Mouse (Mus musculus): ENCODE data around the gene Zfp385c. TPM values are rescaled to one million over a fixed set of nuclear protein-coding genes. Genes with fewer than 3 reads are reported as not detected.

The Zfp385c gene
- polyA plus RNA-seq, 1 experiment, result not detected

DNA sequence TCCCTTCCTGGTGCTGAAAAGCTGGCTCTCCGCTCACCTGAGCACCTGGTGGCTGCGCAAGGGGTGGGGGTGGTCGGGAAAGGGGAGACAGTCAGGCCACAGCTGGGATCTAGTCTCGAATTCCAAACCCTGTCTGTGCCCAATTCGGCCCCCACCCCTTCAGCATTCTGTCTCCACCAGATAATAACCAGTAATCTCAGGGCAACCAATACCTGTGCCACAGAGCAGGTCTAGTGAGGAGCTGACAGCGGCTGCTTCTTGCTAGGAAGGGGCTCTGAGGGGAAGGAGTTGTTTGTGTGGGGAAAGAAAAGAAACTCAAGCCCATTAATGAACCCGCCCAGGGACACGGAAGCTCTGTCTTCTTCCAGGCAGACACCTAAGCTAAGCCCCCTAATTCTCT is 41.0 kb downstream of the Zfp385c start:
- Histone ChIP-seq H3K27ac (ENCODE audit: insufficient read depth, low read depth, low read length) (no peak overlapping the region), H3K4me3 (ENCODE audit: insufficient read depth, low read length) (no peak overlapping the region), H3K4me1 (ENCODE audit: control insufficient read depth, insufficient read depth, low read length) (no peaks in the 10 kb centered on the region)
- TF ChIP-seq CTCF (IDR thresholded peaks at IDR 0.05; ENCODE audit: low read depth, low read length) (no peak), POLR2A (IDR thresholded peaks at IDR 0.05; ENCODE audit: borderline replicate concordance, low read depth, low read length) (no peak)

DNA sequence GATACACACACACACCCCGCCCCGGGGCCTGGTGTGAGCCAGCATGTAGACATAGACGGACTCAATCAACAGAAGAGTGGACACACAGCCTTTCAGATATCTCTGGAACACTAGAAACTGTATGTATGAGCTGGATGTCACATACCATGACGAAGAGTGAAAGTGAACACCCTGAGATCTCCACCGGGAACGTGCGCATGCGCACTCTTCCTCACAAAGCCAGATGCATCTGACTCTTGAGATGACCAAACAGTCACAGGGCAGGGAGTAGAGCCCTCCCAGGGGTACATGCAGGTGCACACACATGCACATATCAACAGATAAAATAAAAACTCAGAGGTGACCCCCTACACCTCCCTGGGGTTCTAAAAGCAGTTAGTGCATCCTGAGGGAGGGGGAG is 43.9 kb downstream of the Zfp385c start:
- Histone ChIP-seq H3K4me1 (ENCODE audit: control insufficient read depth, insufficient read depth, low read length) (no peaks in the 10 kb centered on the region), H3K27ac (ENCODE audit: insufficient read depth, low read depth, low read length) (no peak overlapping the region), H3K4me3 (ENCODE audit: insufficient read depth, low read length) (no peak overlapping the region)
- TF ChIP-seq CTCF (IDR thresholded peaks at IDR 0.05; ENCODE audit: low read depth, low read length), result no peak
- TF ChIP-seq POLR2A (IDR thresholded peaks at IDR 0.05; ENCODE audit: borderline replicate concordance, low read depth, low read length), result no peak

DNA sequence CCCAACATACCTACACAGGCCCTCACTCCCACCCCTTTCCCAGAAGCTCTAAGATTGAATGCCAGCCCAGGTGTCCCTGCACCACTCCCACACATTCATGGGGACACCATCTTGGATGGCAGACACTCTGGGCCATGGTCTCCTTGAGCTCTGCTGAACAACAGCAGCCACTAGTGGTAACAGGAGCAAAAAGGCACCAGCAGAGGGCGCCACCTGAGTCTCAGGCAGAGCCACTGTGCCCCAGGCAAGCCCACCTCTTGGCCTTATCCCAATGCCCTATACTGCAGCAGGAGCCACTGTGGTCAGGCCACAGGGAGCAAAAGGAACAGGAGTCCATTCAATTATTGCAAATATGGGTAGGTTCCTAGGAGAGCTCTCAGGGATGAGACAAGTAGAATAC is 46.0 kb downstream of the Zfp385c start:
- TF ChIP-seq POLR2A (IDR thresholded peaks at IDR 0.05; ENCODE audit: borderline replicate concordance, low read depth, low read length), result no peak
- peak; percentile 66 for TF ChIP-seq CTCF (IDR thresholded peaks at IDR 0.05; ENCODE audit: low read depth, low read length)
- no peak overlapping the region for H3K4me3 ChIP-seq (ENCODE audit: insufficient read depth, low read length)
- H3K27ac ChIP-seq (ENCODE audit: insufficient read depth, low read depth, low read length), result no peak overlapping the region
- H3K4me1 ChIP-seq (ENCODE audit: control insufficient read depth, insufficient read depth, low read length), result no peaks in the 10 kb centered on the region

DNA sequence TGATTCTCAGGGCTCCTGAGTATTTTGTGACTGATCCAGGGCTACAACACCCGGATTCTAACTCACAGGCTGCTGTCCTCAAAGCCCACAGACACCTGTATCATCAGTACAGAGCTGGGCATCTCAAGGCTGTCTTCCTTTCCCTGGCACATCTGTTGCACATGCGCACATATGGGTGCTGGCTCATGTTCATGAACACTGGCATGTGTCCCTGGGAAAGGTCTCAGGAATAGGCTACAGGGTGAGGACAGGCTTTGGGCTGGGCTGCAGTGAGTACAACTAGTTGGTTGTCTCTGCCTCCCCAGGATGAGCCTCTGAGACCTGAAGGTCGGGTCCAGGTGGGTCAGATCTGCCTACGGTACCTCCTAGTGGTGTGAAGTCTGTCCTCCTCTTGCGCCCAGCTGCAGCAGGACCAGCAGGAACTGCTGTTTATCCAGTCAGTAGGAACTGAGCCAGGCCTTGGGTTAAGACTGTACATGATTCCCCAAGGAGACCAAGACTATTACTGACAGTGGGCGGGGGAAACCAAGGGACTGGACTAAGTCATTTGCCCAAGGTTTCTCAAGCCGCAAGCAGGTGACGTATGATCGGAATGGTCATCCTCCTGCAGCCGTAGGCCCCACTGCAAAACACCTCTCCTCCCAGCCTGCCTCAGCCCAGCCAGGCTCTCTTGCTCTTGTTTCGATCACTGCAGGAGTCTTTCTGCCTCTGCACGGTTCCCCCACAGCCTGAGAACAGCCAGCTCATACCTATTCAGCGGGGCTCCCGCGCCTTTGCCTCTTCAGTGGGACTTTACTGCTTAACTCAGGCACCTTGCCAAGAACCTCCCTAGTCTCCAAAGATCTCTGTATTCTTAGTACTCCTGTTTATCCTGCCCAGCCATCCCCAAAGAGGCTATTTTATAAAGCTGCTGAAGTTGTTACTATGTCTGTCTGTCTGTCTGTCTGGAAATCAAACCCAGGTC is 48.4 kb downstream of the Zfp385c start:
- Histone ChIP-seq H3K27ac (ENCODE audit: insufficient read depth, low read depth, low read length) (no peak overlapping the region), H3K4me3 (ENCODE audit: insufficient read depth, low read length) (no peak overlapping the region), H3K4me1 (ENCODE audit: control insufficient read depth, insufficient read depth, low read length) (no peaks in the 10 kb centered on the region)
- TF ChIP-seq POLR2A (IDR thresholded peaks at IDR 0.05; ENCODE audit: borderline replicate concordance, low read depth, low read length) (no peak), CTCF (IDR thresholded peaks at IDR 0.05; ENCODE audit: low read depth, low read length) (no peak)

DNA sequence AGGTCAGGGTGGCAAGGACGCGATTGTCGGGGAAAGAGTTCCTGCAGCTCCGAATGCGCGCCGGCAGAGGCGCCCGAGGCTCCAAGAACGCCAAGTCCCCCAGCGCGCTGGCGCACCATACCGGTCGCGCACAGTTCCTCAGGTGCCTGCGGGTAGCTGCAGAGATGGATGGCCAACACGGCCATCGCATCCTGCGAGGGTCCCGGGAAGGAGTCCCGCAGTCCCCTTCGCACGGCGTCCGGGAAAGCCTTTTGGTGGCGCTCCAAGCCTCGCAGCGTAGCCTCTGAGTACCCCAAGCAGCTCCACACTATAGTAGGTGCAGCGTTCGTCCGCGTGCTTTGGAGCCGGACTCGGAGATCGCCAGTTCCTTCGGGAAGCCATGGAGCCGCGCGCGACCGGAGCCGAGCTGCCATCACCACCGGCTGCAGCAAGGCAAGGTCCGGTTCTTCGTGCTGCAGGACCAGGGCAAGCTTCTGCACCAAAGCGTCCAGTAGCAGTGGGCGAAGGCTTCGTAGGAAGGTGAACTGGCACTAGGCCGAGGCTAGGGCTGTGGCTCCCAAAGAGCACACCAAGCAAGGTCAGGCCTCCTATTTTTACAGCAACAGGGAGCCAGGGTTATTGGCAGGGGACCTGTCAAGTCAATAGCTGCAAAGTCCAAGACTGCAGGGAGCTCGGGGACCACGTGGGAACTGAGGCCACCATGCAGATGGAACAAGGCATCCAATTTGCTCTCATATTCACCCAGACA is 51.9 kb downstream of the Zfp385c start:
- no peak for TF ChIP-seq POLR2A (IDR thresholded peaks at IDR 0.05; ENCODE audit: borderline replicate concordance, low read depth, low read length)
- TF ChIP-seq CTCF (IDR thresholded peaks at IDR 0.05; ENCODE audit: low read depth, low read length), result no peak
- H3K4me3 ChIP-seq (ENCODE audit: insufficient read depth, low read length), result 0 out of 2 replicates have a peak overlapping the region, but pooled peaks have one; percentile 22
- no peak overlapping the region for H3K27ac ChIP-seq (ENCODE audit: insufficient read depth, low read depth, low read length)
- H3K4me1 ChIP-seq (ENCODE audit: control insufficient read depth, insufficient read depth, low read length), result no peaks in the 10 kb centered on the region

DNA sequence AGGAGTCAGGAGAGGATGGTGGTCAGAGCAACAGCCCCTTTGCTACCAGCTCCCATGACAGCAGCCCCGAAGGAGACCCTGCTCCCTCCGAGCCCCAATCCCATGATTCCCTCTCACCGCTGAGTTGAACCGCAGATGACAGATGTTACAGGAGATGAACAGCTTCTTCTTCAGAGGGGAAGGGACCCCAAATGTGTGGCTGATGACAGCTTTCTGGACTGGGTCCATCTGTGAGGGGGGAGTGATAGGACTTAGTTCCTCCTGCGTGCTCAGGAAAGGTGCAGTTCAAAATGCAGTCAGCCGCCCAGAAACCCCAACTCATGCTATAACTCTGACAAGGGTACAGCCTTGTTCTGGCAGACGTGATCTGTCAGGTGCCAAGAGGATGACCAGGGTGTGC is 57.7 kb downstream of the Zfp385c start:
- Histone ChIP-seq H3K27ac (ENCODE audit: insufficient read depth, low read depth, low read length) (no peak overlapping the region), H3K4me1 (ENCODE audit: control insufficient read depth, insufficient read depth, low read length) (peaks cover 3% of the 10 kb centered on the region), H3K4me3 (ENCODE audit: insufficient read depth, low read length) (no peak overlapping the region)
- TF ChIP-seq CTCF (IDR thresholded peaks at IDR 0.05; ENCODE audit: low read depth, low read length) (no peak), POLR2A (IDR thresholded peaks at IDR 0.05; ENCODE audit: borderline replicate concordance, low read depth, low read length) (no peak)

DNA sequence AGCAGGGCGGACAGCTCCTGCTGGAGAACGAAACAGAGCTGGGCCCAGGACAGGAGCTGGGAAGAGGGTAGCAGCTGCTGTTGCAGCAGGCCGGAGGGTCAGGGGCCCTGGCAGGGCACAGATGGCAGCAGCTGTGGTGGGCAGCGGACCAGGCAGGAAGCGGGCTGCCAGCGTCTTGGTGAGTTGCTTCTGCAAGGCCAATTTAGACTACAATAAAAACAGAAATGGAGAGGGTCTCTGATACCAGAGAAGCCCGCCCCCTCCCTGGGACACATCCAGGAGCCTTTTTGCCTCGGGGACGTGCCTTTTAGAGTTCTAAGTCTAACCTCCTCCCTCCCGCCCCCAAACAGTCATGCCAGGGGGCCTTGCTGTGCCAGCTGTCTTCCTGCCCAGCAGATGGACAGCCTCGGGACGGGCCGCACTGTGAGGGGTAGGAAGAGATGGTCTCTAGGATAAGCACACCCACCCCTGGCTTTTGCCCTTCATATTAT is 63.3 kb downstream of the Zfp385c start:
- H3K4me3 ChIP-seq (ENCODE audit: insufficient read depth, low read length), result no peak overlapping the region
- no peak overlapping the region for H3K27ac ChIP-seq (ENCODE audit: insufficient read depth, low read depth, low read length)
- no peak for TF ChIP-seq POLR2A (IDR thresholded peaks at IDR 0.05; ENCODE audit: borderline replicate concordance, low read depth, low read length)
- no peak for TF ChIP-seq CTCF (IDR thresholded peaks at IDR 0.05; ENCODE audit: low read depth, low read length)
- peaks cover 22% of the 10 kb centered on the region for H3K4me1 ChIP-seq (ENCODE audit: control insufficient read depth, insufficient read depth, low read length)

DNA sequence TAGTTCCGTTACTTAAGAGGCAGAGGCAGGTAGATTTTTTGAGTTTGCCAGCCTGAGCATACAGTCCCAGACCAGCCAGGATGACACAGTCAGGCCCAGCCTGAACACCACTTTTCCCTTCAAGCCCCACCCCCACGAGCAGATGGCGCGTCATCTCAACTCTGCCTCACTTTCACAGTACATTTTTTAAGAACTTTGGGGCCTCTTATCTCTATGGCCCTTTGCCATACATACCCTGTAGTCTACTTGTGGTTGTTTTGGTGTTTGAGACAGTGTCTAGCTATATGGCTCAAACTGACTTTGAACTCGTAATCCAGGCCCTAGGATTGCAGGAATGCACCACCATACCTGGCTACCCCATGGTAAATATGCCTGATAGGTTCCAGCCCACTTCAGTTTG is 64.2 kb downstream of the Zfp385c start:
- no peak overlapping the region for H3K27ac ChIP-seq (ENCODE audit: insufficient read depth, low read depth, low read length)
- H3K4me1 ChIP-seq (ENCODE audit: control insufficient read depth, insufficient read depth, low read length), result peaks cover 22% of the 10 kb centered on the region
- no peak for TF ChIP-seq POLR2A (IDR thresholded peaks at IDR 0.05; ENCODE audit: borderline replicate concordance, low read depth, low read length)
- TF ChIP-seq CTCF (IDR thresholded peaks at IDR 0.05; ENCODE audit: low read depth, low read length), result no peak
- no peak overlapping the region for H3K4me3 ChIP-seq (ENCODE audit: insufficient read depth, low read length)

DNA sequence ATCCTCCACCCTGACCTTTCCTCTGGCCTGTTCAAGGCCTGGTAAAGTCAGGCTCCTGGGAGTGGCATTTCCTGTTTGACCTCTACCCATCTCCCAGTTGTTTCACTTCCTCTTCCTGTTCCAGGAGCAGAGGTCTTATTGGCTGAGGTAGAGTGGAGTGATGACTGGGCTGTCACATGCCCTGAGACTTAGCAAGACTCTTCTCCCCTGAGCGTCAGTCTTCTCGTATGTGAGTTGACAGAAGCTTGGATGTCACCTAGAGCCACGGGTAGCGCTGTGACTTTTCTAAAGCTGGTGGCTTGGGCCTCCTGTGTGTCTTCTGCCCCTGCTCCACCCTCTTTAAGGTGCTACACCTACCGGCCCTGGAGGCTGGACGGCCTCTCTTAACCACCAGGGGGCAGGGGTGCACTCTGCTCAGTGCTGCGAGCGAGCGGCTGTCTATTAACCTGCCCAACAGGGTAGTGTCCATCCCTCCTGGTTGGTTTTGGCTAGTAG is 65.5 kb downstream of the Zfp385c start:
- TF ChIP-seq CTCF (IDR thresholded peaks at IDR 0.05; ENCODE audit: low read depth, low read length) (no peak), POLR2A (IDR thresholded peaks at IDR 0.05; ENCODE audit: borderline replicate concordance, low read depth, low read length) (no peak)
- Histone ChIP-seq H3K4me1 (ENCODE audit: control insufficient read depth, insufficient read depth, low read length) (peaks cover 23% of the 10 kb centered on the region), H3K27ac (ENCODE audit: insufficient read depth, low read depth, low read length) (peak overlapping the region; percentile 95)

More for the DNA sequence above, 65.5 kb downstream of the Zfp385c start:
- 0 out of 2 replicates have a peak overlapping the region, but pooled peaks have one; percentile 11 for H3K4me3 ChIP-seq (ENCODE audit: insufficient read depth, low read length)
